Mouse (Mus musculus) left cerebral cortex, postnatal 36 days (tissue): ENCODE measurements around the gene Wars. TPM values are rescaled to one million over a fixed set of nuclear protein-coding genes. Genes with fewer than 3 reads are reported as not detected.
"Not testable (repeated sequence)": the region's sequence is repeated elsewhere in the genome, so short reads cannot be mapped to it uniquely, and the experiment has no call there.

Experiments
- DNase-seq, 2 experiments: peaks; one replicate each; pipeline ENCODE4 v3.0.0; 2021 to 2022; ENCODE audit warnings: low spot score in 2 of 2, mixed read lengths in 1 of 2
- intact Hi-C: fragments of 180-260 bp; cut with DNase I; formaldehyde crosslinking; loops from one replicate; pipeline ENCODE4 v1.15.1; 2025
- total RNA-seq, 2 experiments: library from RNA; stranded (reverse); gene quantifications; 2 replicates each; pipeline ENCODE4 v1.2.3; 2021

The Wars gene
- total RNA-seq, 2 experiments from 2014 or later = 84.2 to 96.1 TPM

- intact Hi-C loops = no loop called here
- DNase-seq = no peak
Measured at GRCm38 (mm10) chr12:108869575-108869974, 24.4 kb downstream of the Wars start.

GRCm38 (mm10) chr12:108865007-108865494 is 28.9 kb downstream of the Wars start:
- no peak for DNase-seq
- intact Hi-C loops = no loop called here

- DNase-seq = no peak
- intact Hi-C loops = no loop called here
Measured at GRCm38 (mm10) chr12:108858486-108858885, 35.5 kb downstream of the Wars start.

GRCm38 (mm10) chr12:108857589-108858184 is 36.3 kb downstream of the Wars start:
- DNase-seq = no peak
- intact Hi-C loops = no loop called here

GRCm38 (mm10) chr12:108857109-108857508 is 36.9 kb downstream of the Wars start:
- DNase-seq = no peak
- intact Hi-C loops = no loop called here

- intact Hi-C loops = no loop called here
Measured at GRCm38 (mm10) chr12:108856186-108856585, 37.8 kb downstream of the Wars start.

GRCm38 (mm10) chr12:108855081-108855480 is 38.9 kb downstream of the Wars start:
- no peak for DNase-seq
- intact Hi-C loops = no loop called here

More at GRCm38 (mm10) chr12:108856186-108856585, 37.8 kb downstream of the Wars start:
- no peak for DNase-seq

- no peak for DNase-seq
- intact Hi-C loops = no loop called here
Measured at GRCm38 (mm10) chr12:108852822-108853221, 41.2 kb downstream of the Wars start.

GRCm38 (mm10) chr12:108850886-108851285 is 43.1 kb downstream of the Wars start:
- no peak for DNase-seq
- intact Hi-C loops = no loop called here

- intact Hi-C loops = no loop called here
- no peak for DNase-seq
Measured at GRCm38 (mm10) chr12:108850129-108850528, 43.8 kb downstream of the Wars start.

- intact Hi-C loops = no loop called here
- no peak for DNase-seq
Measured at GRCm38 (mm10) chr12:108849488-108850022, 44.4 kb downstream of the Wars start.

- DNase-seq, intact Hi-C loops: not testable (repeated sequence)
Measured at GRCm38 (mm10) chr12:108848033-108848432, 45.9 kb downstream of the Wars start.

- intact Hi-C loops = no loop called here
- no peak for DNase-seq
Measured at GRCm38 (mm10) chr12:108842663-108843062, 51.3 kb downstream of the Wars start.

GRCm38 (mm10) chr12:108841181-108841580 is 52.8 kb downstream of the Wars start:
- DNase-seq = no peak
- intact Hi-C loops = no loop called here

GRCm38 (mm10) chr12:108836722-108837121 is 57.3 kb downstream of the Wars start:
- intact Hi-C loops = no loop called here
- DNase-seq = no peak

- peak; percentile 96 to 97 for DNase-seq
- intact Hi-C loops = loop anchor here (2.0 kb wide), 1 partner anchor 41 kb away; no protein-coding TSS in a partner anchor
Measured at GRCm38 (mm10) chr12:108835840-108836409, 58.0 kb downstream of the Wars start, which contains the start of the genes Slc25a29 and Slc25a47. Gene Slc25a29 (minus strand): TSS chr12:108835883. Gene Slc25a47 (plus strand): TSS chr12:108836046.

- intact Hi-C loops = loop anchor here (2.0 kb wide), 1 partner anchor 41 kb away; no protein-coding TSS in a partner anchor
- no peak for DNase-seq
Measured at GRCm38 (mm10) chr12:108835208-108835839, 58.6 kb downstream of the Wars start.

GRCm38 (mm10) chr12:108834786-108835185 is 59.2 kb downstream of the Wars start:
- DNase-seq = no peak
- intact Hi-C loops = loop anchor here (2.0 kb wide), 1 partner anchor 40 kb away; no protein-coding TSS in a partner anchor

GRCm38 (mm10) chr12:108834337-108834736 is 59.6 kb downstream of the Wars start:
- no peak for DNase-seq
- intact Hi-C loops = loop anchor here (2.0 kb wide), 1 partner anchor 40 kb away; no protein-coding TSS in a partner anchor

- intact Hi-C loops = no loop called here
- DNase-seq = no peak
Measured at GRCm38 (mm10) chr12:108833408-108833807, 60.6 kb downstream of the Wars start.
